Mouse (Mus musculus): ENCODE measurements around the gene Aim2. TPM values are rescaled to one million over a fixed set of nuclear protein-coding genes. Genes with fewer than 3 reads are reported as not detected.
"Not testable (repeated sequence)": the region's sequence is repeated elsewhere in the genome, so short reads cannot be mapped to it uniquely, and the experiment has no call there.

Aim2 gene
- polyA plus RNA-seq, 1 experiment, result 0.08 TPM

GRCm38 (mm10) chr1:173440681-173441080, 90.0 kb downstream of the Aim2 start:
- Histone ChIP-seq H3K4me1 (peaks cover 33% of the 10 kb centered on the region), H3K9me3 (no peaks in the 10 kb centered on the region), H3K27me3 (replicated peaks) (no peaks in the 10 kb centered on the region), H3K36me3 (replicated peaks; ENCODE audit: low read length) (no peaks in the 10 kb centered on the region), H3K4me3 (replicated peaks) (no peak overlapping the region)
- no peak for TF ChIP-seq GATA1 (IDR thresholded peaks at IDR 0.05; ENCODE audit: borderline replicate concordance, low read length)
- TF ChIP-seq FLI1 (IDR thresholded peaks at IDR 0.05; ENCODE audit: low read length), result no peak

GRCm38 (mm10) chr1:173441210-173441609, 90.5 kb downstream of the Aim2 start:
- no peak for TF ChIP-seq GATA1 (IDR thresholded peaks at IDR 0.05; ENCODE audit: borderline replicate concordance, low read length)
- no peak for TF ChIP-seq FLI1 (IDR thresholded peaks at IDR 0.05; ENCODE audit: low read length)
- no peaks in the 10 kb centered on the region for H3K36me3 ChIP-seq (replicated peaks; ENCODE audit: low read length)
- no peaks in the 10 kb centered on the region for H3K27me3 ChIP-seq (replicated peaks)
- peaks cover 32% of the 10 kb centered on the region for H3K4me1 ChIP-seq
- peak overlapping the region; percentile 44 for H3K4me3 ChIP-seq (replicated peaks)
- H3K9me3 ChIP-seq, result no peaks in the 10 kb centered on the region

DNA sequence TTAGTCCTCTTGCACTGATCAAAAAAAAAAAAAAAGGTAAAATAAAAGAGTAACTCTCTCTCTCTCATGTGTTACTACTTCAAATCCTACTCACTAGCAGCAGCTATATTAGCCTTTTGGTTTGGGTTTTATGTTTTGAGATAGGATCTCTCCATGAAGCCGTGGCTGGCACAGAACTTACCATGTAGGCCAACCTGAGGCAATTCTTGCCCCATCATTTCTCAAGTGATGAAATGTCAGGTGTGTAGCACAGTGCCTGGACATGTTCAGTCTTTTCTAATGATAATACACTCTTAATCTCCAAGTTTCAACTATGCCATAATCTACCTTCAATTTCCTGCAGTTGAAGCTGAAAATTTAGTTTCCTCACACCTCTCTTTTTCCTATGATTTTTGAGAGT, 92.4 kb downstream of the Aim2 start:
- Histone ChIP-seq H3K36me3 (replicated peaks; ENCODE audit: low read length) (no peaks in the 10 kb centered on the region), H3K4me3 (replicated peaks) (no peak overlapping the region), H3K9me3 (no peaks in the 10 kb centered on the region), H3K4me1 (peaks cover 18% of the 10 kb centered on the region), H3K27me3 (replicated peaks) (no peaks in the 10 kb centered on the region)
- TF ChIP-seq FLI1 (IDR thresholded peaks at IDR 0.05; ENCODE audit: low read length), result no peak

DNA sequence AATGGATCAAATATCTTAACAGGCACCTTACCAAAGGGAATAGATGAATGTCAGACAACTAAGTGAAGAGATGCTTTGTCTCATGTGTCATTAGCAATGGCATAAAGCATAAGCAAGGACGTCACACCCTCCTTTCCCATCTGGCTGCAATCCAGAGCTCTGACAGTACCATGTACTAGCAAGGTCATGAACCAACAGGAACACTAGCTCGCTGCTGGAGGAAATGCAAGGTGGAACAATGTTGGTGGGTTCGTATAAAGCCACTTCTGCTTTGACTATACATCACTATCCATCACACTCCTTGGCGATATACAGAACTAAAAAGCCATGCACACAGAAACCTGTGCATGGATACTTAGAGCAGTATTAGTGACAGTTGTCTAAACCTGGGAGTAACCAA, 96.4 kb downstream of the Aim2 start:
- TF ChIP-seq GATA1 (IDR thresholded peaks at IDR 0.05; ENCODE audit: borderline replicate concordance, low read length) (no peak), FLI1 (IDR thresholded peaks at IDR 0.05; ENCODE audit: low read length) (no peak)
- Histone ChIP-seq H3K4me1 (peaks cover 13% of the 10 kb centered on the region; the same call in 1 of the 2 replicates), H3K36me3 (replicated peaks; ENCODE audit: low read length) (no peaks in the 10 kb centered on the region), H3K27me3 (replicated peaks) (no peaks in the 10 kb centered on the region), H3K9me3 (no peaks in the 10 kb centered on the region), H3K4me3 (replicated peaks) (no peak overlapping the region)

DNA sequence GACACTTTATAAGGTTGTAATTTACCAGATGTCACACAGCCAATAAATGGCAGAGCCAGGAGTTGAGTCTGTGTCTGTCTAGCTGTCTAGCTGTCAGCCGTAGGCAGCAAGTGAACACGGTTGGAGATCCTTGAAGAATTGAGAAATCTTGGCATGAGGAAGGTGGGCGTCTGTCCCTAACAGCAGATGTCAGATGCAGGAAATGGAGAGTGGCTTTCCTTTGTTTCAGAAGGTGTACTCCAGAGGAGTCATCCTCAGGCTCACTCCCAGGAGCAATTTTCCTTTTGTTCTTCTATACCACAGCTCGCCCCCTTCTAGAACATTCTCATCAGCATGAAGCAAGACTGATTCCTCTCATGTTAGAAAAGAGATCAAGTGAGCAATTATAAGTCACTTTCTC, 99.9 kb downstream of the Aim2 start:
- Histone ChIP-seq H3K4me3 (replicated peaks) (no peak overlapping the region), H3K36me3 (replicated peaks; ENCODE audit: low read length) (peaks cover under 1% of the 10 kb centered on the region), H3K4me1 (peaks cover 13% of the 10 kb centered on the region; the same call in 1 of the 2 replicates), H3K9me3 (no peaks in the 10 kb centered on the region), H3K27me3 (replicated peaks) (no peaks in the 10 kb centered on the region)
- TF ChIP-seq FLI1 (IDR thresholded peaks at IDR 0.05; ENCODE audit: low read length) (no peak), GATA1 (IDR thresholded peaks at IDR 0.05; ENCODE audit: borderline replicate concordance, low read length) (no peak)

- peaks cover 3% of the 10 kb centered on the region for H3K36me3 ChIP-seq (replicated peaks; ENCODE audit: low read length)
- H3K9me3 ChIP-seq, result no peaks in the 10 kb centered on the region
- H3K4me3 ChIP-seq (replicated peaks), result no peak overlapping the region
- no peaks in the 10 kb centered on the region for H3K27me3 ChIP-seq (replicated peaks)
- peaks cover 13% of the 10 kb centered on the region; the same call in 1 of the 2 replicates for H3K4me1 ChIP-seq
- no peak for TF ChIP-seq GATA1 (IDR thresholded peaks at IDR 0.05; ENCODE audit: borderline replicate concordance, low read length)
Measured at GRCm38 (mm10) chr1:173451665-173452064, 101.0 kb downstream of the Aim2 start.

GRCm38 (mm10) chr1:173456139-173456754, 105.6 kb downstream of the Aim2 start:
- TF ChIP-seq GATA1 (IDR thresholded peaks at IDR 0.05; ENCODE audit: borderline replicate concordance, low read length) (no peak), FLI1 (IDR thresholded peaks at IDR 0.05; ENCODE audit: low read length) (no peak)
- no peaks in the 10 kb centered on the region for H3K9me3 ChIP-seq
- no peaks in the 10 kb centered on the region for H3K27me3 ChIP-seq (replicated peaks)
- H3K36me3 ChIP-seq (replicated peaks; ENCODE audit: low read length), result peaks cover 3% of the 10 kb centered on the region
- 0 out of 2 replicates have a peak, but pooled peaks cover 8% of the 10 kb centered on the region for H3K4me1 ChIP-seq
- H3K4me3 ChIP-seq (replicated peaks), result no peak overlapping the region

- Histone ChIP-seq H3K36me3 (replicated peaks; ENCODE audit: low read length) (peaks cover 3% of the 10 kb centered on the region), H3K9me3 (no peaks in the 10 kb centered on the region), H3K27me3 (replicated peaks) (no peaks in the 10 kb centered on the region), H3K4me3 (replicated peaks) (no peak overlapping the region), H3K4me1 (0 out of 2 replicates have a peak, but pooled peaks cover 2% of the 10 kb centered on the region)
- TF ChIP-seq FLI1 (IDR thresholded peaks at IDR 0.05; ENCODE audit: low read length), result no peak
- no peak for TF ChIP-seq GATA1 (IDR thresholded peaks at IDR 0.05; ENCODE audit: borderline replicate concordance, low read length)
Measured at GRCm38 (mm10) chr1:173456761-173457160, 106.1 kb downstream of the Aim2 start.

DNA sequence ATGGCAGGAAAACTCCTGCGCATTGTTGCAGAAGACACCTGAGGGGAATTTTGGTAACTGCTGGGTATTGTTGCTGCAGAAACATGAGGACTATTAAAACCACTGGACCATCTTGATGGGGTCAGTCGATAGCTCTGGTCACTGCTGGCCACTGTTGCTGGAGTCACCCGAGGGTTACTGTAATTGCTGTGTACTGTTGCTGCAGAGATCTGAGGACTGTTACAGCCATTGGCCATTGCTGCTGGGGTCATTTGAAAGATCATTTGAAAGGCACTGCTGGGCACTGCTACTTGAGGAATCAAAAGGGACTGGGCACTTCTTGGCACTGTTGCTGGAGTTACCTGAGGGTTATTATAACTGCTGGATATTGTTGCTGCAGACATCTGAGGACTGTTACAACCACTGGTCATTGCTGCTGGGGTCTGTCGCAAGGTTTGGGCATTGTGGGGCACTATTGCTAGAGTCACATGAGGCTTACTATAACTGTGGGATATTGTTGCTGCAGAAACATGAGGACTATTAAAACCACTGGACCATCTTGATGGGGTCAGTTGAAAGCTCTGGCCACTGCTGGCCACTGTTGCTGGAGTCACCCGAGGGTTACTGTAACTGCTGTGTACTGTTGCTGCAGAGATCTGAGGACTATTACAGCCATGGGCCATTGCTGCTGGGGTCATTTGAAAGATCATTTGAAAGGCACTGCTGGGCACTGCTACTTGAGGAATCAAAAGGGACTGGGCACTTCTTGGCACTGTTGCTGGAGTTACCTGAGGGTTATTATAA, 129.9 kb downstream of the Aim2 start:
- not testable (repeated sequence) for H3K4me1 ChIP-seq; H3K4me3 ChIP-seq (replicated peaks); H3K36me3 ChIP-seq (replicated peaks; ENCODE audit: low read length); H3K9me3 ChIP-seq; H3K27me3 ChIP-seq (replicated peaks)

DNA sequence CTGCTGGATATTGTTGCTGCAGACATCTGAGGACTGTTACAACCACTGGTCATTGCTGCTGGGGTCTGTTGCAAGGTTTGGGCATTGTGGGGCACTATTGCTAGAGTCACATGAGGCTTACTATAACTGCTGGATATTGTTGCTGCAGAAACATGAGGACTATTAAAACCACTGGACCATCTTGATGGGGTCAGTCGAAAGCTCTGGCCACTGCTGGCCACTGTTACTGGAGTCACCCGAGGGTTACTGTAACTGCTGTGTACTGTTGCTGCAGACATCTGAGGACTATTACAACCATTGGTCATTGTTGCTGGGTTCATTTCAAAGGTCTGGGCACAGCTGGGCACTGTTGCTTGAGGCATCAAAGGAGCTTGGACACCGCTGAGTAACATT, 130.5 kb downstream of the Aim2 start:
- H3K4me3 ChIP-seq (replicated peaks); H3K4me1 ChIP-seq; H3K9me3 ChIP-seq; H3K27me3 ChIP-seq (replicated peaks); H3K36me3 ChIP-seq (replicated peaks; ENCODE audit: low read length): not testable (repeated sequence)

- not testable (repeated sequence) for H3K4me1 ChIP-seq; H3K9me3 ChIP-seq; H3K27me3 ChIP-seq (replicated peaks); H3K36me3 ChIP-seq (replicated peaks; ENCODE audit: low read length); H3K4me3 ChIP-seq (replicated peaks)
Measured at GRCm38 (mm10) chr1:173490812-173491480, 140.3 kb downstream of the Aim2 start, which contains the start of gene Ifi206. Ifi206 (minus strand) TSS chr1:173491041.

DNA sequence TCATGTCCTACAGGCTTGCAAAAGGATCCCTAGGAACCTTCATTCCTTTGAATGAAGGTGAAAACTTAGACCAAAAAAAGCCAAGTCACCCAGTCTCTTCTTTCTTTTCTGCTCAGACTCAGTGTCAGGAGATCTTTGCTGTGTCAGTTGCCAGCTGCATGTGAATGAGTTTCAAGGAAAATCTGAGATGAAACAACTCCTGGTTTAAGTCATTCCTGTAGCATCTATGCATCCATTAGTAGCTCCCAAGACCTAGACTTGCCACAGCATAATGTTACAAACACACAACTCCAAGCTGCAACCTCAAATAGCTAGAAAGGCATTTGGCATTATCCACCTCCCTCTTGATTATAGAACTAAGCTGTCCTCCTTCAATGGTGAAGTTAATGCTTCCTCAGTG, 140.8 kb downstream of the Aim2 start:
- not testable (repeated sequence) for H3K9me3 ChIP-seq; H3K36me3 ChIP-seq (replicated peaks; ENCODE audit: low read length); H3K4me1 ChIP-seq; H3K27me3 ChIP-seq (replicated peaks); H3K4me3 ChIP-seq (replicated peaks)

- not testable (repeated sequence) for H3K4me3 ChIP-seq (replicated peaks); H3K9me3 ChIP-seq; H3K4me1 ChIP-seq; H3K36me3 ChIP-seq (replicated peaks; ENCODE audit: low read length); H3K27me3 ChIP-seq (replicated peaks)
Measured at GRCm38 (mm10) chr1:173510595-173510994, 159.9 kb downstream of the Aim2 start.

Data from megakaryocyte, embryonic 14.5 days (primary cell).